Mouse (Mus musculus): ENCODE measurements around the gene Kcnk4.
A peak's percentile ranks its signal among the peaks of the same experiment; 100 is the strongest.

Kcnk4 gene

DNA sequence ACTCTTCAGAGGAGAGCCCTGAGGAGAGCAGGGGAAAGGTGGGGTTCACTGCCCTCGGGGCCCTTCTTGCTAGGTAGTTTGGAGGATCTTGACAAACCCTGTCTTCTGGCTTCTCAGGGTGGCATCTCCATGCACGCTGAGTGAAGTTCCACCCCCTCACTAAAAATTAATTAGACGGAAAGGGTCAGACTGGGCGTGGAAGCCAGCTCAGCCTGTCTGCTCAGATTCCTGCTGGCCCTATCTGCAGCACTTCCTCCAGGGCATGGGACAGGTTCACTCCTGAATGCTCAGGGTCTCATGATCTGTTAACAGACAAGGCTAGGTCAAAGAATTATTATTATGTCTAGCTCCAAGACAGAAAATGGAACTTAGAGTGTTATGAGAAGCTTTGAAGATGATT lies 41.8 kb downstream of the Kcnk4 start:
- no peak for DNase-seq (ENCODE audit: low read depth, low spot score)

GRCm38 (mm10) chr19:6877965-6878364 lies 56.4 kb downstream of the Kcnk4 start:
- DNase-seq (ENCODE audit: low read depth, low spot score): no peak

GRCm38 (mm10) chr19:6876799-6877198 lies 57.5 kb downstream of the Kcnk4 start:
- DNase-seq (ENCODE audit: low read depth, low spot score): no peak

DNA sequence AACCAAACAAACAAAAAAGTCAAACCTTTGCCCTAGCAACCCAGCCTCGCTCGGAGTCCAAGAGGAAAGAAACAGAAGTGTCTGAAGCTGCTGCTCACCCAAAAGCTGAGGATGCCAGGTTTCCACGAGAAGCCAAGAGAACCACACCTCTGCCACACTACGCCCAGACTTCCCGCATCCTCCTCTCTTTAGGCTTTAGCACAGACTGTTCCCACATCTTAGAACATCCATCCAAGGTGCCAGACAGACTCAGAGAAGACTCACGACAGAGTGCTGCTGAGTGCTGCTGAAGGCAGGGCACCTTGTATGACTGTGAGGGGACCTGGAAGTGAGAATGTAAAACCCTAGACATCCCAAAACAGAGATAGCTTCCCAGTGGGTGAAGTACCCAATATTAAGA lies 58.5 kb downstream of the Kcnk4 start:
- DNase-seq (ENCODE audit: low read depth, low spot score): peak; percentile 27

DNA sequence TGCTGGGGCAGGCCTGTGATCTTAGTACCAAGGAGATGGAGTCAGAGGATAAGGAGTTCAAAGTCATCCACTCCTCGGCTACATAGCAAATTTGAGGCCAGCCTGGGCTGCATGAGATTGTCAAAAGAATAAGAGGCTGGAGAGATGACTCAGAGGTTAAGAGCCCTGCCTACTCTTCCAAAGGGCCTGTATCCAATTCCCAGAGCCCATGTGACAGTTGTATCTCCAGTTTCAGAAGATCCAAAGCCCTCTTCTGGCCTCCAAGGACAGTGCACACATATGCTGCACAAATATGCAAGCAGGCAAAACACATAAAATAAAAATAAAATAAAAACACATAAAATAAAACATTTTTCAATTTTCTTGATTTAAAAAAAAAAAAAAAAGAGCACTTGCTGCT lies 60.1 kb downstream of the Kcnk4 start:
- no peak for DNase-seq (ENCODE audit: low read depth, low spot score)
